Mouse (Mus musculus) thymus, adult 2 months (tissue): Measurements from ENCODE around the gene Glul.

Experiments used
- CTCF ChIP-seq: fragments of 200-500 bp; IDR thresholded peaks from 2 replicates; pipeline ENCODE4 v1.5.1; 2012; ENCODE audit warnings: mild to moderate bottlenecking, control low read depth, low read length, moderate library complexity, borderline replicate concordance; ENCODE audit not compliant: control insufficient read depth, poor library complexity, insufficient read depth; ENCODE audit errors: extremely low read depth
- POLR2A ChIP-seq: fragments of 200-500 bp; IDR thresholded peaks from 2 replicates; pipeline ENCODE4 v1.6.1; 2012; ENCODE audit warnings: mild to moderate bottlenecking, low read length, control low read depth, moderate library complexity; ENCODE audit not compliant: control insufficient read depth, poor library complexity, insufficient read depth; ENCODE audit errors: extremely low read depth

GRCm38 (mm10) chr1:153891442-153891841 is 8.3 kb upstream of the Glul start, which contains the start of gene Teddm1a:
- TF ChIP-seq CTCF (no peak), POLR2A (no peak)
